Mouse (Mus musculus) forelimb bud, embryonic 11.5 days (tissue): ENCODE measurements around the gene Ifit1bl1.
"Not testable (repeated sequence)": the region's sequence is repeated elsewhere in the genome, so short reads cannot be mapped to it uniquely, and the experiment has no call there.

Experiments
- DNase-seq: peaks from one replicate; pipeline ENCODE4 v3.0.0-alpha.2; 2012; ENCODE audit warnings: low read depth, low spot score

Ifit1bl1 gene

GRCm38 (mm10) chr19:34588959-34589358 lies 12.8 kb downstream of the Ifit1bl1 start:
- no peak for DNase-seq

GRCm38 (mm10) chr19:34587898-34588692 lies 13.7 kb downstream of the Ifit1bl1 start:
- DNase-seq = not testable (repeated sequence)

- not testable (repeated sequence) for DNase-seq
Observed at GRCm38 (mm10) chr19:34585740-34586458, 15.9 kb downstream of the Ifit1bl1 start.

GRCm38 (mm10) chr19:34583126-34583766 lies 18.5 kb downstream of the Ifit1bl1 start, which contains the start of gene Ifit3:
Gene Ifit3, plus strand, starts transcription at chr19:34583531.
- not testable (repeated sequence) for DNase-seq

- DNase-seq = not testable (repeated sequence)
Observed at GRCm38 (mm10) chr19:34582696-34583095, 19.1 kb downstream of the Ifit1bl1 start.

GRCm38 (mm10) chr19:34577121-34577520 lies 24.6 kb downstream of the Ifit1bl1 start:
- DNase-seq = no peak

- DNase-seq = no peak
Observed at GRCm38 (mm10) chr19:34573650-34574049, 28.1 kb downstream of the Ifit1bl1 start.

GRCm38 (mm10) chr19:34571080-34571479 lies 30.7 kb downstream of the Ifit1bl1 start:
- no peak for DNase-seq

- peak; percentile 16 for DNase-seq
Observed at GRCm38 (mm10) chr19:34569896-34570476, 31.8 kb downstream of the Ifit1bl1 start.

GRCm38 (mm10) chr19:34568988-34569895 lies 32.5 kb downstream of the Ifit1bl1 start:
- DNase-seq = peak; percentile 41

GRCm38 (mm10) chr19:34566178-34566784 lies 35.5 kb downstream of the Ifit1bl1 start:
- DNase-seq = no peak

- no peak for DNase-seq
Observed at GRCm38 (mm10) chr19:34562556-34562955, 39.2 kb downstream of the Ifit1bl1 start.

- no peak for DNase-seq
Observed at GRCm38 (mm10) chr19:34556621-34557020, 45.1 kb downstream of the Ifit1bl1 start.

GRCm38 (mm10) chr19:34554061-34554460 lies 47.7 kb downstream of the Ifit1bl1 start:
- DNase-seq = no peak

- DNase-seq = no peak
Observed at GRCm38 (mm10) chr19:34553522-34553921, 48.2 kb downstream of the Ifit1bl1 start.

GRCm38 (mm10) chr19:34553021-34553420 lies 48.7 kb downstream of the Ifit1bl1 start:
- no peak for DNase-seq

- no peak for DNase-seq
Observed at GRCm38 (mm10) chr19:34551981-34552380, 49.8 kb downstream of the Ifit1bl1 start.

- DNase-seq = peak; percentile 76
Observed at GRCm38 (mm10) chr19:34550534-34551223, 51.1 kb downstream of the Ifit1bl1 start, which contains the start of gene Ifit2. Gene Ifit2, plus strand, starts transcription at chr19:34550694.

- DNase-seq = no peak
Observed at GRCm38 (mm10) chr19:34550205-34550533, 51.6 kb downstream of the Ifit1bl1 start.

- peak; percentile 67 for DNase-seq
Observed at GRCm38 (mm10) chr19:34547976-34548375, 53.8 kb downstream of the Ifit1bl1 start.
